Mouse (Mus musculus) CD4-positive, CD25-positive, alpha-beta regulatory T cell, adult 9 weeks (primary cell): ENCODE measurements around the gene Gm21764. TPM values are rescaled to one million over a fixed set of nuclear protein-coding genes. Genes with fewer than 3 reads are reported as not detected.

Experiments used
- polyA plus RNA-seq: library from polyadenylated mRNA; unstranded; fragments of 100-300 nt; shearing (Covaris generic); gene quantifications from one replicate; pipeline ENCODE4 v1.2.1, GENCODE M21; 2017

Gm21764 gene
- polyA plus RNA-seq: not detected

DNA sequence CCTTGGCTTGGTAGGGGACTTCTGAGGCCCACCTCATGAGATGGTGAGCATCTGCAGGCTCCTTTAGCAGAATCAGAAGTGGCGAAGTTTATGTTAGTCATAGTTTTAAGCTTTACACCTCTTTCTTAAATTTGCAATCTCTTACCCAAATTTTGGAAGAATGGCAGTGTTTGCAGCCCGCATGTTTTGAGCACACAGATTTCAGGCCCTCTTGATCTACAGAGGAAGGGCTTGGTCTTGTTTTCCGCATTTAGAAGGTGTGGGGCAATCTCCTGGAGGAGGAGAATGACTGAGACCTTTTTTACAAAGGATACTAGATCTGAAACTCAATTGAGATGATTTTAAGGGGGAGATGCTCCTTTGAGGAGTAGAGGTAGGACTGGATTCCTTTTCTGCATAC, at the start of gene Gm21764:
Gm21764 (minus strand) TSS at position 101 of the 400 bp plus-strand sequence.

GRCm38 (mm10) chrY:18088816-18089215, 27.2 kb upstream of the Gm21764 start, which contains the start of gene Ssty1:
Gene Ssty1, plus strand, starts transcription at chrY:18089116.

Other genes with a start within 250 kb of the Gm21764 start
- not detected for gene Gm21904, start 215.5 kb downstream of the Gm21764 start, polyA plus RNA-seq
- gene Gm20772, start 187.1 kb downstream of the Gm21764 start, polyA plus RNA-seq: not detected
- not detected for gene Gm20831, start 187.1 kb downstream of the Gm21764 start, polyA plus RNA-seq
- not detected for gene Srsy, start 124.5 kb downstream of the Gm21764 start, polyA plus RNA-seq
- not detected for gene Ssty1, start 27.3 kb upstream of the Gm21764 start, polyA plus RNA-seq